Mouse (Mus musculus) gastrocnemius, adult 2 months (tissue): ENCODE measurements around the gene Kif19a. TPM values are rescaled to one million over a fixed set of nuclear protein-coding genes. Genes with fewer than 3 reads are reported as not detected.

Source experiments
- DNase-seq: peaks from one replicate; pipeline ENCODE4 v3.0.0; 2022
- H3K27ac ChIP-seq: fragments of 200-600 bp; 2 replicates; pipeline ENCODE4 v1.8.1; 2022; ENCODE audit warnings: mild to moderate bottlenecking
- H3K4me3 ChIP-seq: fragments of 200-600 bp; 2 replicates; pipeline ENCODE4 v1.8.1; 2022; ENCODE audit warnings: mild to moderate bottlenecking, moderate library complexity
- CTCF ChIP-seq: fragments of 200-600 bp; IDR thresholded peaks from 2 replicates; pipeline ENCODE4 v1.8.1; 2022; ENCODE audit warnings: antibody characterized with exemption, mild to moderate bottlenecking, moderate library complexity
- intact Hi-C: fragments of 180-260 bp; cut with DNase I; formaldehyde crosslinking; loops from one replicate; pipeline ENCODE4 v1.15.1; 2025
- long read RNA-seq, 2 experiments: library from polyadenylated mRNA; stranded (forward); transcript quantifications; one replicate each; pipeline ENCODE4 v2.0.0; 2021
- total RNA-seq, 2 experiments: library from RNA; stranded (reverse); gene quantifications; 2 replicates each; pipeline ENCODE4 v1.2.3; 2021

Kif19a gene
- under 1 TPM; 0.54 to 0.56 TPM for total RNA-seq
- long read RNA-seq, experiment 1 = 0 reads
- long read RNA-seq, experiment 2 = 0 reads

GRCm38 (mm10) chr11:114764820-114765818 lies at the start of gene Kif19a:
TSS of gene Kif19a (plus strand) at chr11:114765388.
- intact Hi-C loops = no loop called here
- peak within 1 kb of the TSS; percentile 84 for H3K27ac ChIP-seq
- no peak for TF ChIP-seq CTCF
- H3K4me3 ChIP-seq = peak within 1 kb of the TSS; percentile 78
- DNase-seq = peak; percentile 85

- intact Hi-C loops = no loop called here
- peak overlapping the region; percentile 65 for H3K27ac ChIP-seq
These were observed 49.7 kb upstream of the Kif19a start for GRCm38 (mm10) chr11:114715531-114715930.

GRCm38 (mm10) chr11:114720535-114720934 lies 44.7 kb upstream of the Kif19a start:
- intact Hi-C loops = no loop called here
- no peak for DNase-seq
- TF ChIP-seq CTCF = no peak
- no peak overlapping the region for H3K27ac ChIP-seq
- H3K4me3 ChIP-seq = no peak overlapping the region

More at GRCm38 (mm10) chr11:114715531-114715930, 49.7 kb upstream of the Kif19a start:
- DNase-seq = peak; percentile 71
- no peak for TF ChIP-seq CTCF
- H3K4me3 ChIP-seq = no peak overlapping the region

- TF ChIP-seq CTCF = no peak
- Histone ChIP-seq H3K4me3 (no peak overlapping the region), H3K27ac (no peak overlapping the region)
- intact Hi-C loops = no loop called here
- DNase-seq = no peak
These were observed 42.8 kb upstream of the Kif19a start for GRCm38 (mm10) chr11:114722438-114722837.

- DNase-seq = peak; percentile 39
- Histone ChIP-seq H3K27ac (no peak overlapping the region), H3K4me3 (no peak overlapping the region)
- intact Hi-C loops = no loop called here
- TF ChIP-seq CTCF = no peak
These were observed 42.2 kb upstream of the Kif19a start for GRCm38 (mm10) chr11:114723030-114723429.

- peak; percentile 77 for DNase-seq
- Histone ChIP-seq H3K27ac (peak overlapping the region; percentile 52), H3K4me3 (no peak overlapping the region)
- intact Hi-C loops = loop anchor here (5.0 kb wide), 1 partner anchor 48 kb away; the partner anchor contains the start of gene Ttyh2
- TF ChIP-seq CTCF = no peak
These were observed 40.2 kb upstream of the Kif19a start for GRCm38 (mm10) chr11:114724787-114725590.

GRCm38 (mm10) chr11:114726965-114727825 lies 38.0 kb upstream of the Kif19a start, which contains the start of gene Dnaic2:
TSS of gene Dnaic2 (plus strand) at chr11:114727408.
- DNase-seq = peak; percentile 87
- no peak for TF ChIP-seq CTCF
- H3K4me3 ChIP-seq = peak within 1 kb of the TSS; percentile 69
- intact Hi-C loops = loop anchor here (5.0 kb wide), 1 partner anchor 50 kb away; the partner anchor contains the start of gene Ttyh2
- 0 out of 2 replicates have a peak within 1 kb of the TSS, but pooled peaks have one; percentile 12 for H3K27ac ChIP-seq

- no peak for DNase-seq
- Histone ChIP-seq H3K27ac (no peak overlapping the region), H3K4me3 (peak overlapping the region; percentile 69)
- intact Hi-C loops = loop anchor here (5.0 kb wide), 1 partner anchor 51 kb away; the partner anchor contains the start of gene Ttyh2
- TF ChIP-seq CTCF = no peak
These were observed 37.4 kb upstream of the Kif19a start for GRCm38 (mm10) chr11:114727826-114728186.

- TF ChIP-seq CTCF = no peak
- Histone ChIP-seq H3K27ac (no peak overlapping the region), H3K4me3 (no peak overlapping the region)
- no peak for DNase-seq
- intact Hi-C loops = loop anchor here (5.0 kb wide), 1 partner anchor 51 kb away; the partner anchor contains the start of gene Ttyh2
These were observed 36.9 kb upstream of the Kif19a start for GRCm38 (mm10) chr11:114728333-114728732.

GRCm38 (mm10) chr11:114729832-114730363 lies 35.3 kb upstream of the Kif19a start:
- DNase-seq = no peak
- Histone ChIP-seq H3K4me3 (no peak overlapping the region), H3K27ac (no peak overlapping the region)
- TF ChIP-seq CTCF = no peak
- intact Hi-C loops = loop anchor here (5.0 kb wide), 1 partner anchor 53 kb away; the partner anchor contains the start of gene Ttyh2

GRCm38 (mm10) chr11:114731711-114732110 lies 33.5 kb upstream of the Kif19a start:
- Histone ChIP-seq H3K27ac (no peak overlapping the region), H3K4me3 (no peak overlapping the region)
- no peak for DNase-seq
- TF ChIP-seq CTCF = no peak
- intact Hi-C loops = no loop called here
